Mouse (Mus musculus) v-Abl transformed pro-B cells (cell line): ENCODE results near the gene Tef.

Experiments
- in situ Hi-C, 2 experiments: fragments of 400-800 bp; cut with MboI; formaldehyde crosslinking; loops; one replicate each; pipeline ENCODE4 v1.15.1; 2025; ENCODE audit not compliant: unreplicated experiment in 2 of 2

Gene Tef

GRCm38 (mm10) chr15:81797861-81798260 lies 4.4 kb upstream of the Tef start:
- in situ Hi-C loops = loop anchor here in 1 of 2 experiments (10.0 kb wide), 1 partner anchor 107 kb away; no protein-coding TSS in a partner anchor

- in situ Hi-C loops = loop anchor here in 1 of 2 experiments (10.0 kb wide), 1 partner anchor 106 kb away; no protein-coding TSS in a partner anchor
Measured at GRCm38 (mm10) chr15:81798421-81798820, 3.8 kb upstream of the Tef start.

- in situ Hi-C loops = no loop called here
Measured at GRCm38 (mm10) chr15:81800391-81800790, 1.8 kb upstream of the Tef start.

DNA sequence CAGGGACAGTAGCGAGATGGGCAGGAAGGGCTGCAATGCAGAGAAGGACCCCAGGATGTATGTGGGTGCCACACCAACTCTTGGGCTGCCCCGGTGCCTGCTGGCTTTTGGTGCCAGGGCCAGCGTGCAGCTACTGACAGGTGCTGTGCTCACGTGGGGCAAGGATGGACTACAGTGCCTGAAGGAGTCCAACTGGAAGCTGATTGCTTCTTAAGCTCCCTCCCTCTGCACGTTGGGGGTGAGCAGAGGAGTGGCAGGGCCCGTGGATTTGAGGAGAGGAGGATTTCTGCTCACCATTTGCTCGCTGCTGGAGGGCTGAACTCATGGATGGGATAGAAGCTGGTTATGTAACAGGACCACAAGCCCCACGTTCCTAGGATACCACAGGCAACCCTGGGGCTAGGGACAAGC lies 725 bp downstream of the Tef start:
- in situ Hi-C loops = no loop called here

GRCm38 (mm10) chr15:81803425-81803951 lies 1.3 kb downstream of the Tef start:
- in situ Hi-C loops = no loop called here

DNA sequence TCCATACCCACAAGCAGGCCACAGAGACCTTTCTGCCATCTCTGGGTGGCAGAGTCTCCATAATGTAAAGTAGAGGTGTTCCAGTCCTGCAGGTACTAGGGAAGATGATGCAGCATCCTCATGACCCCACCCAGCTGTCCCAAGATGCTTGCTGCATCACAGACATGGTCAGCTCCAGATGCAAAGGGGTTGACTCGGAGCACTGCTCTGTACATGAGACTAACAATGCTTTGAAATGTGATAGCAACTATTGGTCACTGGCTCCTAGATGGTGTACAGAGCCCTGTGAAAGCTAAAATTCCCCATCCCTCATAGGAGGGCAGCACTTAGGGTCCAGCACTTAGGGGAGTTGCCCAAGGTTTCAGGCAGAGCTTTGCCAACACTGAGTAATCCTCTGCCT lies 2.0 kb downstream of the Tef start:
- in situ Hi-C loops = no loop called here

GRCm38 (mm10) chr15:81804883-81805282 lies 2.7 kb downstream of the Tef start:
- in situ Hi-C loops = no loop called here

DNA sequence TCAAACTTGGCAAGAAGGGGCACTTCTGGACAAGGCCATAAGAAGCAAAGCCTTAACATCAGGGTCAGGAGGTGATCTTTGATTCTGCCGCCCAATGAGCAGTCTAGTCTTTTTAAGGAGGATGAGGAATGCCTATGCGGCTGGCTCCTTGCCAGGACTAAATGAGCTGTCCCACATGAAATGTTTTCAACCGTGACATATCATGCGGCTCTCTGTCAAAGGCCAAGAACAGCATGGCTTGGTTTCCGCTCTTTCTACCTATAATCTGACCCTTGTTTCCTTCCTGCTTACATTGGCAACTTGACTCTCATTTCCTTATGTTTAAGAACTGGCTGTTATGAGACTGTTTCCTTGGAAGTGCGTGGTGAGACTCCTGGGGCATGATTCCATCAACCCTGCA lies 3.4 kb downstream of the Tef start:
- in situ Hi-C loops = no loop called here

DNA sequence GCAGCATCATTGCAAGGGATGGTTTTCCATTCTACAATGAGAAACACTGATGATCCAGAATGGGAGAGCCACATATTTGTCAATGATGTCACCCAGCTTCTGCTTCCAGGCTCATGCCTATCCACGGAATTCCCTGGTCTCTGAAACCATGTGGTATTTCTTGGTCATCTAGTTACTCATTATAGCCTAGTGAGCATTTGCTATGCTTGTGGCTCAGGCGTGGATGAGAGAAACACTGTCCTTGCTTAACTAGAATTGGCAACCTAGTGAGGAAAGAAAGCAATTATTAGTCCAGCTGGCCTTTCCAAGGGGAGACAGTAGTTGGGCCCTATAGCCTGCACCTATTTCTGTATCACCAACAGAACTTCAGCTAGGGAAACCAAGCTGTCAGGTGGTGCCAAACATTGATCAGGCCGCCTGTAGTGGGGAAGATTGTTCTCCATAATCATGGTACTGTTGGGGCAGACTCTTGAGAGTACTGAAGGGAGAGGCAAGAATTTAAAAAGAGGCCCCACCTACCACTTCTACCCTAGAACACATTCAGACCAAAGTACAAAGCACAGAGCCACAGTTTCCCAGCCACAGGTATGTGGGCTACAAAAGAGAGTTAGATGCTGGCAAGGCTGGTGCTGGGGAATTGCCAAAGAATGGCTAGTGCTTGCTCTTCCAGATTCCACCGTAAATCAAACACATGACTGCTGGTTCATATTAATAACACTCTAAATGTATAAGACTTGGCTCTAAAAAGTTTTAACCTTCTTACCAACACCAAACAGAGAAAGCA lies 4.6 kb downstream of the Tef start:
- in situ Hi-C loops = no loop called here

- in situ Hi-C loops = no loop called here
Measured at GRCm38 (mm10) chr15:81808799-81809198, 6.6 kb downstream of the Tef start.

- in situ Hi-C loops = no loop called here
Measured at GRCm38 (mm10) chr15:81809550-81809949, 7.3 kb downstream of the Tef start.

- in situ Hi-C loops = loop anchor here in 1 of 2 experiments (5.0 kb wide), 1 partner anchor 52 kb away; no protein-coding TSS in a partner anchor
Measured at GRCm38 (mm10) chr15:81810150-81810549, 7.9 kb downstream of the Tef start.

- in situ Hi-C loops = loop anchor here in 1 of 2 experiments (5.0 kb wide), 1 partner anchor 51 kb away; no protein-coding TSS in a partner anchor
Measured at GRCm38 (mm10) chr15:81810671-81811598, 8.7 kb downstream of the Tef start.

DNA sequence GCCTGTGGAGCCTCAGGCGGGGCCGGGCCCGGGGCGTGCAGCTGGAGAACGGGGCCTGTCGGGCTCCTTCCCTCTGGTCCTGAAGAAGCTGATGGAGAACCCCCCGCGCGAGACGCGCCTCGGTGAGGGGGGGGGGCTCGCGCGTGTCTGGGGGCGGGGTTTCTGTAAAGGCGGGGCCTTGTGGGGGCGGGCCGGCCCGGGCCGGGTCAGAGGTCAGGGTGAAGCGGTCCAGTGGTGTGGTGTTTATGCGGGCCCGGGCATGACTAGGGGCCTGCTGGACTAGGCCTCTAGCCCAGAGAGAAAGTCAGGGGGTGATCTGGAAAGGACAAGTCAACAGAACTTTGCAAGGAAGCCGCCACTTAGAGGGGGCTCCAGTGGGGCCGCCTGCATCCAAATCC lies 9.4 kb downstream of the Tef start:
- in situ Hi-C loops = loop anchor here in 1 of 2 experiments (5.0 kb wide), 1 partner anchor 51 kb away; no protein-coding TSS in a partner anchor

- in situ Hi-C loops = loop anchor here in 1 of 2 experiments (5.0 kb wide), 1 partner anchor 50 kb away; no protein-coding TSS in a partner anchor
Measured at GRCm38 (mm10) chr15:81812287-81812686, 10.1 kb downstream of the Tef start.

- in situ Hi-C loops = loop anchor here in 1 of 2 experiments (5.0 kb wide), 1 partner anchor 49 kb away; no protein-coding TSS in a partner anchor
Measured at GRCm38 (mm10) chr15:81812696-81813631, 10.7 kb downstream of the Tef start.

GRCm38 (mm10) chr15:81813986-81814705 lies 11.9 kb downstream of the Tef start:
- in situ Hi-C loops = loop anchor here in 1 of 2 experiments (5.0 kb wide), 1 partner anchor 48 kb away; no protein-coding TSS in a partner anchor

GRCm38 (mm10) chr15:81814716-81815370 lies 12.6 kb downstream of the Tef start:
- in situ Hi-C loops = loop anchor here in 1 of 2 experiments (5.0 kb wide), 1 partner anchor 47 kb away; no protein-coding TSS in a partner anchor
